Mouse (Mus musculus) ES-E14 (cell line): ENCODE measurements around the gene Rpl38.

Source experiments
- CHD2 ChIP-seq: IDR thresholded peaks from 2 replicates; pipeline ENCODE4 v1.6.1; 2014; ENCODE audit warnings: mild to moderate bottlenecking, low read depth, low read length, inconsistent platforms
- HCFC1 ChIP-seq: IDR thresholded peaks from 2 replicates; pipeline ENCODE4 v1.6.1; 2012; ENCODE audit warnings: low read length, inconsistent platforms, borderline replicate concordance; ENCODE audit not compliant: insufficient read depth
- MAFK ChIP-seq: IDR thresholded peaks from 2 replicates; pipeline ENCODE4 v1.6.1; 2014; ENCODE audit warnings: mild to moderate bottlenecking, low read depth, low read length, inconsistent platforms; ENCODE audit not compliant: insufficient read depth
- ZC3H11A ChIP-seq: IDR thresholded peaks from 2 replicates; pipeline ENCODE4 v1.6.1; 2012; ENCODE audit warnings: low read depth, mild to moderate bottlenecking, inconsistent platforms, low read length, borderline replicate concordance
- ZNF384 ChIP-seq: IDR thresholded peaks from 2 replicates; pipeline ENCODE4 v1.6.1; 2012; ENCODE audit warnings: low read depth, low read length, inconsistent platforms

DNA sequence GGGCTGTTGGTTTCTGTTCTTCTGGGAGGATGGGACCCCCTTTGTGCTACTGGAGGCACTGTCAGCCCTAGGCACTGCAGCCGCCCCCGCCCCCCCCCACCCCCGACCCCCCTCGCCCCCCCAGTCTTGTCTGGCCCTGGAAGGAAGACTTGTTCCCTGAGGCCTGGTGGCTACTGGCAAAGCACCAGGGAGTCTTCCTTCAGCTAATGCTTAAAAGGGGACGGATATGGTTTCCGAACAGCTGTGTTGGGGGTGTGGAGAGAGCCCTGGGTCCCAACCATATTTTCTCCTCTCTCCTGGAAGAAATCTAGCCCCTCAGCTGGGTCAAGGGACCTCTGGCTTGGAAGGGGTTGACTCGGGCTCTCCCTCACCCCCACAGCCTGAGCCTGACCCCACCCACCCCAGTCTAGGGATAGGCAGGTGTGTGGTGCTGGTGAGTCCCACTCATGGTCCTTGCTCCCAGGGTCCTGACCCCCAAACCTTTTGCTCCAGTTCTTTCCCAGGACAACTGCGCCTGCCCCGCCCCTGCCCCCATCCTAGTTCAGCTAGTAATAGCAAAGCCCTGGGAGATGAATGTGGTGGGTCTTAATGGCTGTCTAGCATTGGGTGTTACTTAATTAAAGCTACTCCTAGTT is 8.7 kb downstream of the Rpl38 start:
- TF ChIP-seq HCFC1 (no peak), ZNF384 (no peak), CHD2 (no peak), MAFK (no peak), ZC3H11A (no peak)
